23 mouse cellular contexts compared by ENCODE assay signal in genomic region chr4:139705986-139706385, GRCm38 (mm10). TPM values are rescaled to one million over a fixed set of nuclear protein-coding genes. Genes with fewer than 3 reads are reported as not detected.
A peak's percentile ranks its signal among the peaks of the same experiment; 100 is the strongest.
DNase-seq lines count a peak whose midpoint lies in the region; ATAC-seq and TF ChIP-seq lines count a peak whose summit lies in the region.
"Had no signal": no experiment of that assay in that cellular context is flagged by ENCODE, and none has a peak within 500 bp of the region (broad histone marks: within the 10 kb centered on the region; RNA-seq: fewer than 3 reads in every experiment).

No protein-coding gene starts in this region.

- H3K4me3 ChIP-seq in lung, embryonic 14.5 days (ENCODE audit: low read depth, low read length): no peak overlapping the region
- no peak overlapping the region for H3K4me3 ChIP-seq in midbrain, embryonic 11.5 days (ENCODE audit: low read depth, low read length)
- H3K4me3 ChIP-seq in midbrain, embryonic 15.5 days: no peak overlapping the region
- H3K4me3 ChIP-seq: embryonic facial prominence, embryonic 13.5 days; embryonic facial prominence, embryonic 15.5 days; erythroblast, embryonic 14.5 days; forebrain, embryonic 10.5 days; forebrain, embryonic 12.5 days had no signal

- TF ChIP-seq CTCF in lung, embryonic 14.5 days (IDR thresholded peaks at IDR 0.05; ENCODE audit: low read depth): no peak

- ATAC-seq in lung, embryonic 14.5 days (ENCODE audit: insufficient read depth): no peak
- ATAC-seq in midbrain, embryonic 11.5 days (ENCODE audit: low FRiP score): no peak
- ATAC-seq in midbrain, embryonic 15.5 days (replicated peaks): no peak
- ATAC-seq: forebrain, embryonic 14.5 days; forebrain, embryonic 16.5 days had no signal

- DNase-seq in cerebellum, postnatal 14 days: peak; percentile 31 to 56
- no peak for DNase-seq in cerebellum, postnatal 4 days (ENCODE audit: low spot score in 2 of 2)
- DNase-seq in lung, embryonic 14.5 days: peak; percentile 6
- DNase-seq in lung, adult 18-20 months: no peak
- peak; percentile 41 for DNase-seq in midbrain, embryonic 11.5 days (ENCODE audit: low spot score, missing footprints)
- DNase-seq in neural tube, embryonic 10.5 days (ENCODE audit: extremely low spot score, low spot score): no peak
- DNase-seq: adrenal gland, adult 2 months; adrenal gland, postnatal 10 days; adrenal gland, postnatal 25 days; cerebellum, adult 11 months; cerebellum, adult 2 months; cerebellum, adult 9-10 months; cerebellum, postnatal 25 days; embryo, embryonic 11 days had no signal

- H3K4me1 ChIP-seq in lung, embryonic 14.5 days (ENCODE audit: insufficient read depth): no peaks in the 10 kb centered on the region
- peaks cover 4% of the 10 kb centered on the region for H3K4me1 ChIP-seq in midbrain, embryonic 11.5 days (ENCODE audit: control insufficient read depth, insufficient read depth, low read length)
- H3K4me1 ChIP-seq in midbrain, embryonic 15.5 days: peaks cover 6% of the 10 kb centered on the region
- H3K4me1 ChIP-seq: embryonic facial prominence, embryonic 15.5 days had no signal

- no peak overlapping the region for H3K9ac ChIP-seq in lung, embryonic 14.5 days
- no peak overlapping the region for H3K9ac ChIP-seq in midbrain, embryonic 11.5 days (ENCODE audit: low read length)
- H3K9ac ChIP-seq in midbrain, embryonic 15.5 days: no peak overlapping the region
- H3K9ac ChIP-seq: embryonic facial prominence, embryonic 13.5 days; embryonic facial prominence, embryonic 15.5 days; forebrain, embryonic 12.5 days had no signal

- no peak overlapping the region for H3K4me2 ChIP-seq in lung, embryonic 14.5 days
- H3K4me2 ChIP-seq in midbrain, embryonic 11.5 days: no peak overlapping the region
- H3K4me2 ChIP-seq in midbrain, embryonic 15.5 days: no peak overlapping the region
- H3K4me2 ChIP-seq: embryonic facial prominence, embryonic 13.5 days; embryonic facial prominence, embryonic 15.5 days; forebrain, embryonic 12.5 days had no signal

- no peak overlapping the region for H3K27ac ChIP-seq in lung, embryonic 14.5 days (ENCODE audit: low read depth)
- no peak overlapping the region for H3K27ac ChIP-seq in midbrain, embryonic 11.5 days (ENCODE audit: low read depth, low read length)
- H3K27ac ChIP-seq in midbrain, embryonic 15.5 days: no peak overlapping the region
- H3K27ac ChIP-seq: embryonic facial prominence, embryonic 13.5 days; embryonic facial prominence, embryonic 15.5 days; forebrain, embryonic 10.5 days; forebrain, embryonic 12.5 days had no signal

- 66% methylated on average over 5 of the region's 5 CpGs for WGBS in lung, embryonic 14.5 days
- 93% methylated on average over 5 of the region's 5 CpGs for WGBS in midbrain, embryonic 11.5 days
- WGBS in midbrain, embryonic 15.5 days: 93% methylated on average over 5 of the region's 5 CpGs

- H3K36me3 ChIP-seq in lung, embryonic 14.5 days (ENCODE audit: insufficient read depth): no peaks in the 10 kb centered on the region
- no peaks in the 10 kb centered on the region for H3K36me3 ChIP-seq in midbrain, embryonic 11.5 days (ENCODE audit: control insufficient read depth, insufficient read depth, low read length)
- no peaks in the 10 kb centered on the region for H3K36me3 ChIP-seq in midbrain, embryonic 15.5 days (replicated peaks)
- H3K36me3 ChIP-seq: embryonic facial prominence, embryonic 13.5 days; embryonic facial prominence, embryonic 15.5 days; forebrain, embryonic 10.5 days; forebrain, embryonic 12.5 days had no signal

- no peaks in the 10 kb centered on the region for H3K9me3 ChIP-seq in lung, embryonic 14.5 days (ENCODE audit: low read depth, low read length)
- no peaks in the 10 kb centered on the region for H3K9me3 ChIP-seq in midbrain, embryonic 11.5 days (ENCODE audit: control insufficient read depth, low read length)
- no peaks in the 10 kb centered on the region for H3K9me3 ChIP-seq in midbrain, embryonic 15.5 days
- H3K9me3 ChIP-seq: embryonic facial prominence, embryonic 13.5 days; embryonic facial prominence, embryonic 15.5 days; forebrain, embryonic 10.5 days; forebrain, embryonic 12.5 days had no signal

- no peaks in the 10 kb centered on the region for H3K27me3 ChIP-seq in lung, embryonic 14.5 days (ENCODE audit: insufficient read depth, low read length)
- H3K27me3 ChIP-seq in midbrain, embryonic 11.5 days (ENCODE audit: control insufficient read depth, insufficient read depth, low read length): no peaks in the 10 kb centered on the region
- H3K27me3 ChIP-seq in midbrain, embryonic 15.5 days (replicated peaks): 0 out of 2 replicates have a peak, but pooled peaks cover 3% of the 10 kb centered on the region
- H3K27me3 ChIP-seq: embryonic facial prominence, embryonic 13.5 days; embryonic facial prominence, embryonic 15.5 days had no signal

RNA-seq across cellular contexts. Expression of gene Tas1r2, which starts 52.6 kb away (rescaled TPM):
- not detected in 2 replicates for polyA plus RNA-seq in lung, embryonic 14.5 days (2014; fragmentation: Nextera tagmentation; extraction: Ambion mirVana)
- not detected in 2 replicates for polyA plus RNA-seq in midbrain, embryonic 11.5 days (2014; fragmentation: Nextera tagmentation; extraction: Ambion mirVana)
- not detected in 2 replicates for polyA plus RNA-seq in midbrain, embryonic 15.5 days (2015; fragmentation: Nextera tagmentation; extraction: Ambion mirVana)
- polyA plus RNA-seq: cerebellum, adult 2 months; embryonic facial prominence, embryonic 11.5 days; embryonic facial prominence, embryonic 13.5 days; erythroblast, embryonic 14.5 days; forebrain, embryonic 10.5 days; forebrain, embryonic 12.5 days; forebrain, embryonic 14.5 days; forebrain, embryonic 16.5 days had no signal

Comparison
In these comparisons a context has a peak if more than half of its experiments do, and no peak if none do; other contexts are left out.
1. DNase-seq: peak in cerebellum, postnatal 14 days (2 of 2), lung, embryonic 14.5 days (single experiment) and midbrain, embryonic 11.5 days (single experiment); none in cerebellum, postnatal 4 days (0 of 2), lung, adult 18-20 months (0 of 2) and neural tube, embryonic 10.5 days (single experiment).